Mouse (Mus musculus): ENCODE measurements around the gene Sh3kbp1. TPM values are rescaled to one million over a fixed set of nuclear protein-coding genes. Genes with fewer than 3 reads are reported as not detected.

Gene Sh3kbp1
- polyA plus RNA-seq, 1 experiment from 2014 or later = 37.6 TPM

GRCm38 (mm10) chrX:159809510-159809909, 182.4 kb downstream of the Sh3kbp1 start:
- Histone ChIP-seq H3K9ac (replicated peaks) (no peak overlapping the region), H3K9me3 (no peaks in the 10 kb centered on the region), H3K4me1 (replicated peaks) (no peaks in the 10 kb centered on the region), H3K4me2 (replicated peaks) (no peak overlapping the region), H3K4me3 (replicated peaks) (no peak overlapping the region), H3K27me3 (peaks cover 24% of the 10 kb centered on the region), H3K27ac (no peak overlapping the region), H3K36me3 (no peaks in the 10 kb centered on the region)
- 85% methylated on average over 6 of the region's 6 CpGs for WGBS
- ATAC-seq = no peak

- no peak for ATAC-seq
- H3K4me1 ChIP-seq (replicated peaks) = no peaks in the 10 kb centered on the region
- H3K27ac ChIP-seq = no peak overlapping the region
- no peaks in the 10 kb centered on the region for H3K9me3 ChIP-seq
- 87% methylated on average over 3 of the region's 3 CpGs for WGBS
- H3K4me2 ChIP-seq (replicated peaks) = no peak overlapping the region
- no peaks in the 10 kb centered on the region for H3K36me3 ChIP-seq
- no peak overlapping the region for H3K4me3 ChIP-seq (replicated peaks)
- H3K9ac ChIP-seq (replicated peaks) = no peak overlapping the region
- peaks cover 21% of the 10 kb centered on the region for H3K27me3 ChIP-seq
Observed at GRCm38 (mm10) chrX:159810469-159810868, 183.4 kb downstream of the Sh3kbp1 start.

- 84% methylated on average over 2 of the region's 2 CpGs for WGBS
- H3K36me3 ChIP-seq = no peaks in the 10 kb centered on the region
- H3K4me1 ChIP-seq (replicated peaks) = no peaks in the 10 kb centered on the region
- ATAC-seq = no peak
- peaks cover 24% of the 10 kb centered on the region for H3K27me3 ChIP-seq
- no peak overlapping the region for H3K4me3 ChIP-seq (replicated peaks)
- no peak overlapping the region for H3K9ac ChIP-seq (replicated peaks)
- no peak overlapping the region for H3K27ac ChIP-seq
- H3K9me3 ChIP-seq = no peaks in the 10 kb centered on the region
- no peak overlapping the region for H3K4me2 ChIP-seq (replicated peaks)
Observed at GRCm38 (mm10) chrX:159817508-159817907, 190.4 kb downstream of the Sh3kbp1 start.

GRCm38 (mm10) chrX:159828135-159828534, 201.1 kb downstream of the Sh3kbp1 start:
- Histone ChIP-seq H3K27me3 (peaks cover 28% of the 10 kb centered on the region; the same call in 1 of the 2 replicates), H3K4me3 (replicated peaks) (no peak overlapping the region), H3K4me1 (replicated peaks) (peaks cover 10% of the 10 kb centered on the region; the same call in 1 of the 2 replicates), H3K9ac (replicated peaks) (no peak overlapping the region), H3K27ac (no peak overlapping the region), H3K4me2 (replicated peaks) (no peak overlapping the region), H3K36me3 (no peaks in the 10 kb centered on the region), H3K9me3 (no peaks in the 10 kb centered on the region)
- ATAC-seq = no peak
- 73% methylated on average over 5 of the region's 5 CpGs for WGBS

GRCm38 (mm10) chrX:159829192-159829852, 202.2 kb downstream of the Sh3kbp1 start:
- no peak overlapping the region for H3K9ac ChIP-seq (replicated peaks)
- peaks cover 10% of the 10 kb centered on the region; the same call in 1 of the 2 replicates for H3K4me1 ChIP-seq (replicated peaks)
- no peaks in the 10 kb centered on the region for H3K36me3 ChIP-seq
- 67% methylated on average over 6 of the region's 6 CpGs for WGBS
- H3K4me2 ChIP-seq (replicated peaks) = no peak overlapping the region
- no peak overlapping the region for H3K4me3 ChIP-seq (replicated peaks)
- H3K27me3 ChIP-seq = peaks cover 26% of the 10 kb centered on the region; the same call in 1 of the 2 replicates
- ATAC-seq = peak; percentile 89
- no peaks in the 10 kb centered on the region for H3K9me3 ChIP-seq
- H3K27ac ChIP-seq = no peak overlapping the region

- H3K4me1 ChIP-seq (replicated peaks) = peaks cover 10% of the 10 kb centered on the region; the same call in 1 of the 2 replicates
- WGBS = 78% methylated on average over 2 of the region's 2 CpGs
- ATAC-seq = no peak
Observed at GRCm38 (mm10) chrX:159831176-159831575, 204.1 kb downstream of the Sh3kbp1 start.

GRCm38 (mm10) chrX:159835239-159835638, 208.2 kb downstream of the Sh3kbp1 start:
- H3K4me1 ChIP-seq (replicated peaks) = no peaks in the 10 kb centered on the region
- no peaks in the 10 kb centered on the region for H3K36me3 ChIP-seq
- no peak for ATAC-seq
- 86% methylated on average over 4 of the region's 4 CpGs for WGBS
- H3K27me3 ChIP-seq = peaks cover 39% of the 10 kb centered on the region; the same call in 1 of the 2 replicates
- H3K4me3 ChIP-seq (replicated peaks) = no peak overlapping the region
- no peak overlapping the region for H3K27ac ChIP-seq
- no peak overlapping the region for H3K4me2 ChIP-seq (replicated peaks)
- no peak overlapping the region for H3K9ac ChIP-seq (replicated peaks)
- no peaks in the 10 kb centered on the region for H3K9me3 ChIP-seq

More at GRCm38 (mm10) chrX:159831176-159831575, 204.1 kb downstream of the Sh3kbp1 start:
- H3K9ac ChIP-seq (replicated peaks) = no peak overlapping the region
- H3K27me3 ChIP-seq = peaks cover 21% of the 10 kb centered on the region; the same call in 1 of the 2 replicates
- no peak overlapping the region for H3K4me2 ChIP-seq (replicated peaks)
- no peak overlapping the region for H3K27ac ChIP-seq
- no peaks in the 10 kb centered on the region for H3K9me3 ChIP-seq
- H3K4me3 ChIP-seq (replicated peaks) = no peak overlapping the region
- no peaks in the 10 kb centered on the region for H3K36me3 ChIP-seq

GRCm38 (mm10) chrX:159837379-159837778, 210.3 kb downstream of the Sh3kbp1 start:
- no peak overlapping the region for H3K9ac ChIP-seq (replicated peaks)
- H3K27me3 ChIP-seq = peaks cover 34% of the 10 kb centered on the region; the same call in 1 of the 2 replicates
- no peak overlapping the region for H3K4me2 ChIP-seq (replicated peaks)
- H3K4me3 ChIP-seq (replicated peaks) = no peak overlapping the region
- no peaks in the 10 kb centered on the region for H3K4me1 ChIP-seq (replicated peaks)
- no peaks in the 10 kb centered on the region for H3K36me3 ChIP-seq
- no peaks in the 10 kb centered on the region for H3K9me3 ChIP-seq
- 82% methylated on average over 1 of the region's 1 CpGs for WGBS
- no peak overlapping the region for H3K27ac ChIP-seq
- no peak for ATAC-seq

- no peaks in the 10 kb centered on the region for H3K36me3 ChIP-seq
- H3K9ac ChIP-seq (replicated peaks) = no peak overlapping the region
- no peaks in the 10 kb centered on the region for H3K9me3 ChIP-seq
- no peak for ATAC-seq
- 92% methylated on average over 2 of the region's 2 CpGs for WGBS
- H3K4me1 ChIP-seq (replicated peaks) = no peaks in the 10 kb centered on the region
- H3K4me3 ChIP-seq (replicated peaks) = no peak overlapping the region
- peaks cover 28% of the 10 kb centered on the region; the same call in 1 of the 2 replicates for H3K27me3 ChIP-seq
- H3K4me2 ChIP-seq (replicated peaks) = no peak overlapping the region
- H3K27ac ChIP-seq = no peak overlapping the region
Observed at GRCm38 (mm10) chrX:159839786-159840185, 212.7 kb downstream of the Sh3kbp1 start.

GRCm38 (mm10) chrX:159840225-159840624, 213.2 kb downstream of the Sh3kbp1 start:
- Histone ChIP-seq H3K9ac (replicated peaks) (no peak overlapping the region), H3K27me3 (peaks cover 28% of the 10 kb centered on the region; the same call in 1 of the 2 replicates), H3K9me3 (no peaks in the 10 kb centered on the region), H3K4me2 (replicated peaks) (no peak overlapping the region), H3K4me1 (replicated peaks) (no peaks in the 10 kb centered on the region), H3K4me3 (replicated peaks) (no peak overlapping the region), H3K36me3 (no peaks in the 10 kb centered on the region), H3K27ac (no peak overlapping the region)
- 70% methylated on average over 7 of the region's 7 CpGs for WGBS
- ATAC-seq = no peak

- Histone ChIP-seq H3K27me3 (peaks cover 17% of the 10 kb centered on the region), H3K4me3 (replicated peaks) (no peak overlapping the region), H3K4me1 (replicated peaks) (no peaks in the 10 kb centered on the region), H3K9ac (replicated peaks) (no peak overlapping the region), H3K36me3 (no peaks in the 10 kb centered on the region), H3K4me2 (replicated peaks) (no peak overlapping the region), H3K9me3 (no peaks in the 10 kb centered on the region), H3K27ac (no peak overlapping the region)
- 90% methylated on average over 8 of the region's 8 CpGs for whole genome bisulfite sequencing
- ATAC-seq = no peak
Observed at GRCm38 (mm10) chrX:159850722-159851121, 223.7 kb downstream of the Sh3kbp1 start.

- no peaks in the 10 kb centered on the region for H3K4me1 ChIP-seq (replicated peaks)
- no peaks in the 10 kb centered on the region for H3K9me3 ChIP-seq
- peaks cover 31% of the 10 kb centered on the region for H3K27me3 ChIP-seq
- H3K27ac ChIP-seq = no peak overlapping the region
- no peaks in the 10 kb centered on the region for H3K36me3 ChIP-seq
- H3K9ac ChIP-seq (replicated peaks) = no peak overlapping the region
- WGBS = 81% methylated on average over 1 of the region's 1 CpGs
- no peak overlapping the region for H3K4me3 ChIP-seq (replicated peaks)
- no peak overlapping the region for H3K4me2 ChIP-seq (replicated peaks)
- no peak for ATAC-seq
Observed at GRCm38 (mm10) chrX:159856866-159857265, 229.8 kb downstream of the Sh3kbp1 start.

Measured in midbrain, embryonic 13.5 days (tissue).